Mouse (Mus musculus): ENCODE measurements around the gene Il18bp.

- TF ChIP-seq CTCF (IDR thresholded peaks at IDR 0.05; ENCODE audit: extremely low read depth, insufficient read length, insufficient replicate concordance, low read depth, low read length) (no peak), POLR2A (IDR thresholded peaks at IDR 0.05; ENCODE audit: low read depth, low read length) (no peak)
Observed at GRCm38 (mm10) chr7:101985081-101985480, 33.4 kb downstream of the Il18bp start.
